Mouse (Mus musculus): ENCODE data around the gene Dcaf7. TPM values are rescaled to one million over a fixed set of nuclear protein-coding genes. Genes with fewer than 3 reads are reported as not detected.

Dcaf7 gene
- polyA plus RNA-seq, 1 experiment from 2014 or later: 35.0 TPM

- H3K4me1 ChIP-seq (replicated peaks): no peaks in the 10 kb centered on the region
- H3K4me2 ChIP-seq: no peak overlapping the region
- 91% methylated on average over 1 of the region's 1 CpGs for WGBS
- peaks cover 28% of the 10 kb centered on the region for H3K36me3 ChIP-seq
- H3K27me3 ChIP-seq: no peaks in the 10 kb centered on the region
- H3K9ac ChIP-seq: no peak overlapping the region
- H3K4me3 ChIP-seq: no peak overlapping the region
- no peak for ATAC-seq (replicated peaks; ENCODE audit: insufficient number of reproducible peaks, insufficient read depth, low FRiP score, low read depth)
- no peaks in the 10 kb centered on the region for H3K9me3 ChIP-seq (replicated peaks)
- no peak overlapping the region for H3K27ac ChIP-seq
Measured at GRCm38 (mm10) chr11:106045256-106045655, 8.6 kb downstream of the Dcaf7 start.

- Histone ChIP-seq H3K4me1 (replicated peaks) (no peaks in the 10 kb centered on the region), H3K27me3 (no peaks in the 10 kb centered on the region), H3K27ac (no peak overlapping the region), H3K4me2 (no peak overlapping the region), H3K9ac (no peak overlapping the region), H3K36me3 (peaks cover 28% of the 10 kb centered on the region), H3K9me3 (replicated peaks) (no peaks in the 10 kb centered on the region), H3K4me3 (no peak overlapping the region)
- 93% methylated on average over 3 of the region's 3 CpGs for WGBS
- ATAC-seq (replicated peaks; ENCODE audit: insufficient number of reproducible peaks, insufficient read depth, low FRiP score, low read depth): no peak
Measured at GRCm38 (mm10) chr11:106045780-106046179, 9.1 kb downstream of the Dcaf7 start.

GRCm38 (mm10) chr11:106046584-106046983 lies 9.9 kb downstream of the Dcaf7 start:
- H3K36me3 ChIP-seq: peaks cover 33% of the 10 kb centered on the region

GRCm38 (mm10) chr11:106053921-106054320 lies 17.2 kb downstream of the Dcaf7 start:
- Histone ChIP-seq H3K4me1 (replicated peaks) (no peaks in the 10 kb centered on the region), H3K9ac (no peak overlapping the region), H3K9me3 (replicated peaks) (no peaks in the 10 kb centered on the region), H3K36me3 (peaks cover 84% of the 10 kb centered on the region), H3K4me3 (no peak overlapping the region), H3K27me3 (no peaks in the 10 kb centered on the region), H3K27ac (no peak overlapping the region), H3K4me2 (no peak overlapping the region)
- ATAC-seq (replicated peaks; ENCODE audit: insufficient number of reproducible peaks, insufficient read depth, low FRiP score, low read depth): no peak
- WGBS: 84% methylated on average over 2 of the region's 2 CpGs

More at GRCm38 (mm10) chr11:106046584-106046983, 9.9 kb downstream of the Dcaf7 start:
- no peaks in the 10 kb centered on the region for H3K9me3 ChIP-seq (replicated peaks)
- H3K4me3 ChIP-seq: no peak overlapping the region
- no peak for ATAC-seq (replicated peaks; ENCODE audit: insufficient number of reproducible peaks, insufficient read depth, low FRiP score, low read depth)
- H3K4me2 ChIP-seq: no peak overlapping the region
- no peak overlapping the region for H3K27ac ChIP-seq
- WGBS: 76% methylated on average over 9 of the region's 9 CpGs
- H3K27me3 ChIP-seq: no peaks in the 10 kb centered on the region
- H3K9ac ChIP-seq: no peak overlapping the region
- H3K4me1 ChIP-seq (replicated peaks): no peaks in the 10 kb centered on the region

- no peak overlapping the region for H3K4me3 ChIP-seq
- H3K27me3 ChIP-seq: no peaks in the 10 kb centered on the region
- no peak overlapping the region for H3K27ac ChIP-seq
- H3K4me2 ChIP-seq: no peak overlapping the region
- H3K9me3 ChIP-seq (replicated peaks): no peaks in the 10 kb centered on the region
- 94% methylated on average over 8 of the region's 8 CpGs for WGBS
- ATAC-seq (replicated peaks; ENCODE audit: insufficient number of reproducible peaks, insufficient read depth, low FRiP score, low read depth): no peak
- peaks cover 85% of the 10 kb centered on the region for H3K36me3 ChIP-seq
- no peaks in the 10 kb centered on the region for H3K4me1 ChIP-seq (replicated peaks)
- no peak overlapping the region for H3K9ac ChIP-seq
Measured at GRCm38 (mm10) chr11:106054600-106054999, 17.9 kb downstream of the Dcaf7 start.

- Histone ChIP-seq H3K27me3 (no peaks in the 10 kb centered on the region), H3K36me3 (peaks cover 84% of the 10 kb centered on the region), H3K27ac (no peak overlapping the region), H3K9me3 (replicated peaks) (no peaks in the 10 kb centered on the region), H3K9ac (no peak overlapping the region), H3K4me2 (no peak overlapping the region), H3K4me3 (no peak overlapping the region), H3K4me1 (replicated peaks) (no peaks in the 10 kb centered on the region)
- no peak for ATAC-seq (replicated peaks; ENCODE audit: insufficient number of reproducible peaks, insufficient read depth, low FRiP score, low read depth)
- WGBS: 90% methylated on average over 6 of the region's 6 CpGs
Measured at GRCm38 (mm10) chr11:106055341-106055740, 18.7 kb downstream of the Dcaf7 start.

- Histone ChIP-seq H3K4me1 (replicated peaks) (no peaks in the 10 kb centered on the region), H3K27ac (no peak overlapping the region), H3K9ac (no peak overlapping the region), H3K36me3 (peaks cover 75% of the 10 kb centered on the region), H3K9me3 (replicated peaks) (no peaks in the 10 kb centered on the region), H3K4me2 (no peak overlapping the region), H3K27me3 (no peaks in the 10 kb centered on the region), H3K4me3 (no peak overlapping the region)
- no peak for ATAC-seq (replicated peaks; ENCODE audit: insufficient number of reproducible peaks, insufficient read depth, low FRiP score, low read depth)
- WGBS: 86% methylated on average over 8 of the region's 8 CpGs
Measured at GRCm38 (mm10) chr11:106056819-106057491, 20.3 kb downstream of the Dcaf7 start.

GRCm38 (mm10) chr11:106058020-106058419 lies 21.3 kb downstream of the Dcaf7 start:
- no peak for ATAC-seq (replicated peaks; ENCODE audit: insufficient number of reproducible peaks, insufficient read depth, low FRiP score, low read depth)
- 80% methylated on average over 8 of the region's 8 CpGs for WGBS

GRCm38 (mm10) chr11:106060549-106060948 lies 23.9 kb downstream of the Dcaf7 start:
- ATAC-seq (replicated peaks; ENCODE audit: insufficient number of reproducible peaks, insufficient read depth, low FRiP score, low read depth): no peak
- H3K27me3 ChIP-seq: no peaks in the 10 kb centered on the region
- no peak overlapping the region for H3K9ac ChIP-seq
- no peaks in the 10 kb centered on the region for H3K4me1 ChIP-seq (replicated peaks)
- H3K9me3 ChIP-seq (replicated peaks): no peaks in the 10 kb centered on the region
- WGBS: 62% methylated on average over 1 of the region's 1 CpGs
- peaks cover 40% of the 10 kb centered on the region for H3K36me3 ChIP-seq
- no peak overlapping the region for H3K27ac ChIP-seq
- H3K4me3 ChIP-seq: no peak overlapping the region
- no peak overlapping the region for H3K4me2 ChIP-seq

More at GRCm38 (mm10) chr11:106058020-106058419, 21.3 kb downstream of the Dcaf7 start:
- Histone ChIP-seq H3K9me3 (replicated peaks) (no peaks in the 10 kb centered on the region), H3K4me3 (no peak overlapping the region), H3K4me1 (replicated peaks) (no peaks in the 10 kb centered on the region), H3K9ac (no peak overlapping the region), H3K27ac (no peak overlapping the region), H3K27me3 (no peaks in the 10 kb centered on the region), H3K36me3 (peaks cover 64% of the 10 kb centered on the region), H3K4me2 (no peak overlapping the region)

- Histone ChIP-seq H3K27ac (no peak overlapping the region), H3K4me3 (no peak overlapping the region), H3K9me3 (replicated peaks) (no peaks in the 10 kb centered on the region), H3K4me1 (replicated peaks) (peaks cover under 1% of the 10 kb centered on the region; the same call in 1 of the 2 replicates), H3K36me3 (peaks cover 32% of the 10 kb centered on the region), H3K4me2 (no peak overlapping the region), H3K9ac (no peak overlapping the region), H3K27me3 (no peaks in the 10 kb centered on the region)
- WGBS: 88% methylated on average over 1 of the region's 1 CpGs
- ATAC-seq (replicated peaks; ENCODE audit: insufficient number of reproducible peaks, insufficient read depth, low FRiP score, low read depth): no peak
Measured at GRCm38 (mm10) chr11:106061311-106061710, 24.6 kb downstream of the Dcaf7 start.

GRCm38 (mm10) chr11:106063756-106064155 lies 27.1 kb downstream of the Dcaf7 start:
- no peak overlapping the region for H3K4me3 ChIP-seq
- no peak for ATAC-seq (replicated peaks; ENCODE audit: insufficient number of reproducible peaks, insufficient read depth, low FRiP score, low read depth)
- H3K36me3 ChIP-seq: peaks cover 14% of the 10 kb centered on the region

More at GRCm38 (mm10) chr11:106063756-106064155, 27.1 kb downstream of the Dcaf7 start:
- Histone ChIP-seq H3K4me2 (no peak overlapping the region), H3K4me1 (replicated peaks) (peaks cover 9% of the 10 kb centered on the region), H3K9me3 (replicated peaks) (no peaks in the 10 kb centered on the region), H3K27me3 (no peaks in the 10 kb centered on the region), H3K9ac (no peak overlapping the region), H3K27ac (no peak overlapping the region)
- 74% methylated on average over 5 of the region's 5 CpGs for WGBS

Measured in heart, embryonic 15.5 days (tissue).